Mouse (Mus musculus) liver, postnatal 0 days (tissue): ENCODE data around the gene Taf3.

Source experiments
- CTCF ChIP-seq: sonication (generic); IDR thresholded peaks from 2 replicates; pipeline ENCODE4 v1.5.1; 2016; ENCODE audit warnings: antibody characterized with exemption, low read depth
- EP300 ChIP-seq: IDR thresholded peaks from 2 replicates; pipeline ENCODE4 v1.6.1; 2016; ENCODE audit warnings: antibody characterized with exemption, low read depth, mild to moderate bottlenecking

GRCm38 (mm10) chr2:10081453-10082080 is 33.2 kb upstream of the Taf3 start:
- TF ChIP-seq CTCF (no peak), EP300 (no peak)
